Mouse (Mus musculus): ENCODE measurements around the gene Anapc15.
"Not testable (repeated sequence)": the region's sequence is repeated elsewhere in the genome, so short reads cannot be mapped to it uniquely, and the experiment has no call there.

The Anapc15 gene

GRCm38 (mm10) chr7:101896104-101897066 lies 32.9 kb downstream of the Anapc15 start:
- peak; percentile 97 for DNase-seq (ENCODE audit: low spot score in 2 of 2)

- no peak for DNase-seq (ENCODE audit: low spot score in 2 of 2)
Measured at GRCm38 (mm10) chr7:101900331-101901097, 37.0 kb downstream of the Anapc15 start.

- no peak for DNase-seq (ENCODE audit: low spot score in 2 of 2)
Measured at GRCm38 (mm10) chr7:101901969-101902368, 38.5 kb downstream of the Anapc15 start.

- no peak for DNase-seq (ENCODE audit: low spot score in 2 of 2)
Measured at GRCm38 (mm10) chr7:101902846-101903245, 39.3 kb downstream of the Anapc15 start.

GRCm38 (mm10) chr7:101905561-101906286 lies 42.2 kb downstream of the Anapc15 start, which contains the start of gene Lamtor1:
Gene Lamtor1 (plus strand): TSS chr7:101905904.
- DNase-seq (ENCODE audit: low spot score in 2 of 2): peak; percentile 99 to 100

GRCm38 (mm10) chr7:101906287-101906681 lies 42.8 kb downstream of the Anapc15 start, which contains the start of gene Tomt:
Gene Tomt (minus strand): TSS chr7:101906359.
- no peak for DNase-seq (ENCODE audit: low spot score in 2 of 2)

- no peak for DNase-seq (ENCODE audit: low spot score in 2 of 2)
Measured at GRCm38 (mm10) chr7:101906696-101907095, 43.2 kb downstream of the Anapc15 start.

GRCm38 (mm10) chr7:101908367-101908766 lies 44.9 kb downstream of the Anapc15 start:
- DNase-seq (ENCODE audit: low spot score in 2 of 2): no peak

GRCm38 (mm10) chr7:101910138-101910537 lies 46.6 kb downstream of the Anapc15 start:
- DNase-seq (ENCODE audit: low spot score in 2 of 2): no peak

- peak in 1 of 2 experiments; percentile 22 for DNase-seq (ENCODE audit: low spot score in 2 of 2)
Measured at GRCm38 (mm10) chr7:101911982-101912381, 48.5 kb downstream of the Anapc15 start.

- DNase-seq (ENCODE audit: low spot score in 2 of 2): peak in 1 of 2 experiments; percentile 55
Measured at GRCm38 (mm10) chr7:101918071-101918470, 54.6 kb downstream of the Anapc15 start.

GRCm38 (mm10) chr7:101925892-101926291 lies 62.4 kb downstream of the Anapc15 start:
- not testable (repeated sequence) for DNase-seq (ENCODE audit: low spot score in 2 of 2)

- no peak for DNase-seq (ENCODE audit: low spot score in 2 of 2)
Measured at GRCm38 (mm10) chr7:101928093-101928492, 64.6 kb downstream of the Anapc15 start.

- DNase-seq (ENCODE audit: low spot score in 2 of 2): no peak
Measured at GRCm38 (mm10) chr7:101932551-101932950, 69.0 kb downstream of the Anapc15 start.

GRCm38 (mm10) chr7:101933300-101933699 lies 69.8 kb downstream of the Anapc15 start:
- no peak for DNase-seq (ENCODE audit: low spot score in 2 of 2)

GRCm38 (mm10) chr7:101933751-101934240 lies 70.3 kb downstream of the Anapc15 start, which contains the start of the genes Lrrc51 and Numa1:
Gene Lrrc51 (minus strand): TSS chr7:101933895.
Gene Numa1 (plus strand): TSS chr7:101934111.
- peak; percentile 94 to 96 for DNase-seq (ENCODE audit: low spot score in 2 of 2)

GRCm38 (mm10) chr7:101935957-101936356 lies 72.4 kb downstream of the Anapc15 start:
- no peak for DNase-seq (ENCODE audit: low spot score in 2 of 2)

GRCm38 (mm10) chr7:101936996-101937395 lies 73.5 kb downstream of the Anapc15 start:
- DNase-seq (ENCODE audit: low spot score in 2 of 2): no peak

GRCm38 (mm10) chr7:101937569-101937968 lies 74.1 kb downstream of the Anapc15 start:
- DNase-seq (ENCODE audit: low spot score in 2 of 2): no peak

- DNase-seq (ENCODE audit: low spot score in 2 of 2): no peak
Measured at GRCm38 (mm10) chr7:101938348-101938747, 74.8 kb downstream of the Anapc15 start.

- DNase-seq (ENCODE audit: low spot score in 2 of 2): no peak
Measured at GRCm38 (mm10) chr7:101939758-101940157, 76.2 kb downstream of the Anapc15 start.

Measured in natural killer cell, adult 2 months (primary cell).